Mouse (Mus musculus): ENCODE data around the gene Hoxd12.

Gene Hoxd12

DNA sequence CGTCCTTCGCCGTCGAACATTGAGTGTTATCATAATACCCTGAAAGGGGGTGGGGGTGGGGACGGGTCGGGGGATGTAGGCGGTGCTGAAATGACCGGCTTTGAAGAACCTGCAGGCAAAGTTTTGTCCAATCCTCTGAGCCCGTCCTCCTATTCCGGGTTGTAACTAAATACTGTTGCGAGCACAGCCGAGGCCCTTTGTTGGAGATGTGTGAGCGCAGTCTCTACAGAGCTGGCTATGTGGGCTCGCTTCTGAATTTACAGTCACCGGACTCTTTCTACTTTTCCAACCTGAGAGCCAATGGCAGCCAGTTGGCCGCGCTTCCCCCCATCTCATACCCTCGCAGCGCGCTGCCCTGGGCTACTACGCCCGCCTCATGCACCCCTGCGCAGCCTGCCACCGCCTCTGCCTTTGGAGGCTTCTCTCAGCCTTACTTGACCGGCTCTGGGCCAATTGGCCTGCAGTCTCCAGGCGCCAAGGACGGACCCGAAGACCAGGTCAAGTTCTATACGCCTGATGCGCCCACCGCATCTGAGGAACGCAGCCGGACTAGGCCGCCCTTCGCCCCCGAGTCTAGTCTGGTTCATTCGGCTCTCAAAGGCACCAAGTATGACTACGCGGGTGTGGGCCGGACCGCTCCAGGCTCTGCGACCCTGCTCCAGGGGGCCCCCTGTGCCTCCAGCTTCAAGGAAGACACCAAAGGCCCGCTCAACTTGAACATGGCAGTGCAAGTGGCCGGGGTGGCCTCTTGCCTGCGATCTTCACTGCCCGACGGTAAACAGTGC is at the start of gene Hoxd12:
TSS of gene Hoxd12 (plus strand) at position 133 of the 785 bp plus-strand sequence.
- DNase-seq (ENCODE audit: low read depth, low spot score) = no peak

DNA sequence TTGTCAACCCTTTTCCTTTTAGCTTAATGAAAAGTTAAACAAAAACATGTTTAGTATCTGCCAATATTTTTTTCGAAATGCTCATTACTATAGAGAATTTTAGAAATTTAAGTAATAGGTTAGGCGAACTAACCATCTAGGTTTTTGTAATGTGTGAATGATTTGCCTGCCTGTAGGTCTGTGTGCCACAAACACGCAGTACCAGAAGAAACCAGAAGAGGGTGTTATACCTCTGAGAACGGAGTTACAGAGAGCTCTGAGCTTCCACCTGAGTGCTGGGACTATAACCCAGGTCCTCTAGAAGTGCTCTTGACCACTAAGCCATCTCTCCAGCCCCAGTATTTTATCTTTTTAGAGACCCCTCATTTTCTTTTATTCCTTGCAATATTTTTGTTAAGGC is 39.4 kb upstream of the Hoxd12 start:
- no peak for DNase-seq (ENCODE audit: low read depth, low spot score)

DNA sequence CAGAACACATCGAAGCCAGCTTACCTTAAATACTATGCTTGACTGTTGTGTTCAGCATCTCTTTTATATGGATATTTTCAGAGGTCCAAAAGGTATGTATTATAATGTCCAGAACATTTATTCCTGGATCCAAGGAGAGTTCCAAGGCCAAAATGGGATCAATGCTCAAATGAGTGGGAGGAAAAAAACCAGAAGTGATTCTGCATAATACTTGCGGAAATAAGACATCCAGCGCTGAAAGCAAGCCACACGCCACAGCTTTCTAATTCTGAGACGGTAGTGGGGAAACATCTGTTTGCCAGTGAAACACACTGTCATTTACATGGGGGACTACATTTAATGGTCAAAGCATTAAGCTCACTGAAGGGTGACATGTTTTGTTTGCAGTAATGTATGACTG is 32.4 kb upstream of the Hoxd12 start:
- no peak for DNase-seq (ENCODE audit: low read depth, low spot score)

DNA sequence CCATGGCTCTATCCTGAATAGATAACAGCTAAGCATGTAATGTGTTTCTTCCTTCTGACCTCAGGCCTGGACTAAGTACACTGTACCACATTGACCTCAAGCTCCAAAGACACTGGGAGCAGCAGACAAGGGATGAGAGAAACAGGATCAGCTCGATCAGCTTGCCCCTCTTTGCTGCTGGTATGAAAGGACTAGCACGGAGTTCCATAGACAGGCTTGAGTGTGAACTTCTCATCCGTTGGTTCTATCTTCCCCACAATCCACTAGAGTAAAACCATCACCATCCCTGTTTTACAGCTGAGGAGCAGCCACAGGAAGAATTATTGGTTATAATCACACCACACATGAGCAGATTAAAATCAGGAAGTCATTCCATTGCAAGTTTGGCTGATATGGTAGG is 29.2 kb upstream of the Hoxd12 start:
- DNase-seq (ENCODE audit: low read depth, low spot score) = no peak

DNA sequence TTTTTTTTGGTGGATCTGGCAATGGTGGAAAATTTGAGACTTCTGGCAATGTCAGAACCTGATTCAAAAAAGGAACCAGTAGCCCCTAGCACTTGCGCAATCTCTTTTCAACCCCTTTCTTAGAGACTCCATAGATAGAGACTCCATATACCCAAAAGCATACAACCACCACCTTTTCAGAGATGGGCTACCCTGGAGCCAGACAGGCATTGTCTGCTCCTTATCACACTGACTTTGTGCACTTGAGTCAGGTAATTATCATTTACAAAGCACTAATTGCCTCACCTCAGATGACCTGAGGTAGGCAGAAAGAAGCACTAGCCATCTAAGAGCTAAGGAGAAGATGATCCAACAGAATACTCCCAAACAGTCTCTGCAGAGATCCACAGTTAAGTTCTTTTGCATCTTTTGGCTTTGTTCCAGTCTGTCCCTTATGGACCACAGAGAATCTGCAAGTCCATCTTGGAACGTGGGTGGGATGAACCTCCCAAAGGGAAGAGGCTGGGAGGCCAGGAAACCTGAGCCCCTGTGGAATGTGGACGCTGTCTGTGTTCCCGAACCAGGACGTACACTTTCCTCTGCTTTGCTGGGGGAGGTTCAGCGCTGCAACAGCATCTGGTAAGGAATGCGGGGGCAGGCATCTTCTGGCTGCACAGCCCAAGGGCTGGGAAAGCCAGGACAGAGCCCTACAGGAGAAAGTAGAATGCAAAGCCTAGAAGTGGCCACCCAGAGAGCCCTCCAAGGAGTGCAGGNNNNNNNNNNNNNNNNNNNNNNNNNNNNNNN is 27.5 kb upstream of the Hoxd12 start:
- no peak for DNase-seq (ENCODE audit: low read depth, low spot score)

DNA sequence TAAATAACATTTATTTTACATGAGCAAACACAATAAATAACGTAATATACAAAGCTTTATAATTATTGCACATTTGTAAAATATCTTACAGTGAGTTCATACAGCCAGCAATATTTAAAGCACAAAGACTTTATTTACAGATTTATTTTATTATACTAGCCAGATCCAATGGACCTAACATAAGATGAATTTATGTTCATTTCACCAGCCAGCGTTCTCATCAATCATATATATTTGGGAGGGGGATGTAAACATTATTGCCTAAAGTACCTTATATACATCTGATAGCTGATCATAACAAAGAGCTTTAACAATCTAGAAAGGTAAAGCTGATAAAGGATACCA is 21.8 kb upstream of the Hoxd12 start:
- DNase-seq (ENCODE audit: low read depth, low spot score) = no peak

DNA sequence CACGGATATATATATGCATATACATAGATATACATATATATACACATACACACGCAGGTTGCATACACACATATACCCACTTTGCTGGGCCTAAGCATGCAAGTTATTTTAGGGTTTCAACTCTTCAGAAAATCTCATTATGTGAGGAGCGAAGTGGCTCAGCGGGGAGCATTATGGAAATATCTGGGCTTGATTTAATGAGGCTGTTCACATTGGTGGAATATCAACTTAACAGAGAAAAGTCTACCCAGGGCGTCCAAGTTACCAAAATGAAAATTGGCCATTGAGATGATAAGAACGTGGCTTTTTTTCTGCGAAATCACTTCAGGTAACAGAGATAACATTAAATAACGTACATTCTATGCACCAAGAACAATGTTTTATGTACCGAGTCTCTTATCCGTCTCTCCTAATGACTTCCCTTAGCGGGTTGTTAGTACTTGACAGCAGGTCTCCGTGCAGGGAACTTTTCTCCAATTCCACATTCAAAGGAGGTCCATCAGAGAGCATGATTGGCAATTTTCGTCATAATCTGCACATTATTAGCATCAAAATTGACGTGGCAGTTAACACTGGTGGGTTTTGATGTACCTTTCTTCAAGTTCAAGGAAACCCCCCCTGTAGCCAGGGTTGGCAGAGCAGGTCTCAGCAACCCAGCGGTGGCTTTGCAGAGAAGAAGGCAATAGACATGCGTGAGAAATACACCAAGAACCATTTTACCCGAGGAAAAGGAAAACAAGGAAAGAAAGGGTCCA is 20.9 kb upstream of the Hoxd12 start:
- DNase-seq (ENCODE audit: low read depth, low spot score) = no peak

DNA sequence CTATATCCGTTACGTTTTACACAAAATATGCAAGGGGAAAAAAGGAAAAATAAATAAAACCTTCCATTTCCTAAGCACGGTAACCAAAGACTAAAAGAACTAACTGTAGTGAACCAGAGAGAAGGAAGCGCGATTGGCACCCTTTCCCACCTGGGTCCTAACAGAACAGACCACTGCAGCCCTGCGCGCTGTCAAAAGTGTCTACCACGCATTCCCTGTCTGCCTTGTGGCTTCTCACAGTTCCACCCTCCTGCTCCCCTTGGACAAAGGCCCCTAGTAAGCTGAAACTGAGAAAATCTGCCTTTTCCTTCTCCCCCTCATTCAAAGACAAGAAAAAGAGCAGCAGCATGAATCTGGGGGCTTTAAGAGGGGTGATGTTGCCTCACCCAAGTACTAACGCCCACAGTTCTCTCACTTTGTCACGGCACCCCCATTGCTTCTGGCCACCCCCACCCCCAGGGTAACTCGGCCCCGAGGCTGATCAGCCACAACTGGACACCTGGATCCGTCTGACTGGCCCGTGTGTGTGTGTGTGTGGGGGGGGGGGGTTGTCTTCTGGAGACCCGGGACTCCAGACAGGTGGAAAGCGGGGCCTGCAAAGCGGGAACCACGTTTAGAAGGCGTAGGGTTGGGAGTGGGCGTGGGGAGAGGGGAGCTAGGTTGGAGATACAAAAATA is 19.9 kb upstream of the Hoxd12 start:
- DNase-seq (ENCODE audit: low read depth, low spot score) = no peak

DNA sequence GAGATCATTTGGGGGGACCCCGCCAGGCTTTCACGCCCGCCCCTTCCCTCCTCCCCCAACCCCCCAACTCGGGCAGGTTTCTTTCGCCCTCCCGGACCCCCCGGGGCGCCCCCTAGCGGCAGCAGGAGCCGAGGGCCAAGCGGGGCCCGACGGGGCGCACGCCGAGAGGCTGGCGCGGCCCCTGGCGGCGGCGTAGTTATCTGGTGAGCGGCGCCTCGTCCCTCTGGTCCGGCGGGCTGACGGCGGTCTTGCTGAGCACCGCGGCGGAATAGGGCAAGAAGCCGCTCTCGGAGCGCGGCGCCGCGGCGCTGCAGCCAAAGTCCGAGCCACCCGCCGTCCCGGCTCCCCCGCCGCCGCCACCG is 19.4 kb upstream of the Hoxd12 start:
- no peak for DNase-seq (ENCODE audit: low read depth, low spot score)

DNA sequence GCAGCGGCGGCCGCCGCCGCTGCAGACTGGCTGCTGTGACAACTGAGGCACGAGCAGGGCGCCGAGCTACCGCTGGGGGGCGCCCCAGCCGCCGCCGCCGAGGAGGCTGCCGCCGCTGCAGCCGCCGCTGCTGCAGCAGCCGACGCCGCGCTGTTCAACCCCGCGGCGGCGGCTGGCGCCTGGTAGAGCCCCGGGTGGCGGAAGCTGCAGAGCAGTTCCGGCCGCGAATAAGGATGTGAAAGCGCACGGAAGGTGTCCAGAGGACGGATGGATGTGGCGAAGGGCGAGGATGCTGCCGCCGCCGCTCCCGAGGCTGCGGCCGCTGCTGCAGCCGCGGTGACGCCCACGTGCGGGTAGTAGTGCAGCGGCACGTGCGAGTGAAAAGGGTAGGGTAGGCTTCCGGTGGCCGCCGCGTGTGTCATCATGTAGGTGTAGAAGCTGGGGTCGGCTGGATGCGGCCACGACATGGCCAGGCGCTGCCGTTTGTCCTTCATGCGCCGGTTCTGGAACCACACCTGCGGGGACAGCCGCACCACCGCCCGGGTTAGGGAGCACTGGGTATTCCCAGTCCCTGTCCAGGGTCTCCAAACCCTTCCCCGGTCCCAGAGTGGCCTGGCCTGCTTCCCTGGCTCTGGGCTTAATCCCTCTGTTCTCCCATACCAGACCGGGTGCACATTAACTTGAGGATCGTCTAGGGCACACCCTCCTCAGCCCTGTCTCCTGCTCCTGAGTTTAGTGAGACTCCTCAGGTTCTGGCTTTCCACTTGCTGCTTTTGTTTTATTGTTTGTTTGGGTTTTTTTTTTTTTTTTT is 18.8 kb upstream of the Hoxd12 start:
- DNase-seq (ENCODE audit: low read depth, low spot score) = no peak

DNA sequence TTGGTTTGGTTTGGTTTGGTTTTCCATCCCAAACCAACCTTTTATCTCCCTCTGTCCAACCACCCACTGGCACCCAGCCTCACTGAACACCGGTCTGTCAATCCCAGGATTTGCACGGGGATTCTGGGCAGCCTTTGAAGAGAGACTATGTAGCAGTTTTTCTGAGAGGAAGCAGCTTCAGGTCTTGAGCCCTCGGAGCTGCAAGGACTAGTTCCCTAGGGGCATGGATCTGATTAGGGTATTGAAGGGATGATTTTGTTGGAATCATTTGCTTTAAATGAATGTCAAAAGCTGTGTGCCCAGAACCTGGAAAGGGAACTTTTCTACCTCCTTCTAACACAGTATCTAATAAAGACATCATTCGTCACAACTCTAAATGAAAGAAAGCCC is 18.2 kb upstream of the Hoxd12 start:
- no peak for DNase-seq (ENCODE audit: low read depth, low spot score)

DNA sequence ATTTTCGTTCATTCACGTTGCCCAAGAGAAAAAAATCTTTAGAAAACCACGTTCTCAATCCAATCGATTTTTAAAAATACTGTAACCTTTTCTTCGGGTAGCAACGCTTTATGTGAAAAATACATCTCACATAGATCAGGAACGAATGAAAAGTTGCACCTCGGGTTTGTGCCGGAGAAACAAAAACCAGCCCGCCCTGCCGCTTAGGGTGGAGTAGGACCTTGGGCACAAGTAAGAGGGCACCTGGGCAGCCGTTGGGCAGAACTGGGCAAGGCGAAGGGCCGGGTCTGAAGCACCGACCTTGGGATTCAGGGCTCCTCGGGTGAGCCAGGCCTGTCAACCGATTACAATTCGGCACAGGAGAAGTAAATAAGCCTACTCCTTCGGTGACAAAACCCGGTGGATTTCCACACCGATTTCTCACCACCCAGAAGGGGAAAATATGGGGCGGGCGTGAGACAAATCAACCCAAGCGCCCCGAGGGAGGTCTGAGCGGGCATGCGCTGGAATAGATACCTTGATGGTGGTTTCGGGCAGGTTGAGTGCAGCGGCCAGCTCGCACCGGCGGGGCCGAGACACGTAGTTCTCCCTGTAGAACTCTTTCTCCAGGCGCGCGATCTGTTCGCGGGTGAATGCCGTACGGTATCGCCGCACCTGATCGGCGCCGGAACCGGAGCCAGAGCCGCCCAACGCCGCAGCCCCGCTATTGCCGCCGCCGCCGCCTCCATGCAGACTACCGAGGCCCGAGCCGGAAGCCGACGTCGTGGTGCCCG is 17.4 kb upstream of the Hoxd12 start:
- no peak for DNase-seq (ENCODE audit: low read depth, low spot score)

DNA sequence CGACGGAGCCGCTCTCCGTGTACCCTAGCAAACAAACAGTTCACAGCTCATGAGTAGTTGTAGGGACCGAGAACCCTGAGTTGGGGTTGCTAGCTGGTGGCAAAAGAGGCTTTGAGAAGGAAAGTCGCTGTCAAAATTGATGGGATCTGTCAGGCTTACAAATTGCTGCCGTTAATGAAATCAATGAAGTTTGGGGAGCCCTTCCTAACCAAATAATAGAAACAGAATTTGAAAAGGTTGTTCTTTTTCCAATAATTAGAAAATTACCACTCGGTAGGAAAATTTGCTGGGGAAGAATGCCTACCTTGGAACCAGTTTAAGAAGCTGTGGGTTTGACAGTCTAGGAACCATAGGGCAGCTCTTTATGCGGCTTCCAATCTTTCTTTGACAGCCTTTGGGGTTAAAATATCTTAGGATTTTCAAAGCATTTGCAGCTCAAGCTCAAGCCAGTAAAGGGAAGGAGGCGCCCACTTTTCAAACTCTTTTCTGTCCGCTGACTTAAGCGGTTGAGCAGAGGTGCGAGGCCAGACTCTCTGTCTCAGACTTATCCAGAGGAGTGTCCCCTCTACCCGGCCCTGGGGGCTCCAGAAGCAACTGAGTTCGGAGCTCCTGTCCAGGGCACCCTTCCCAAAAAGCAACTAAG is 16.7 kb upstream of the Hoxd12 start:
- DNase-seq (ENCODE audit: low read depth, low spot score) = no peak

DNA sequence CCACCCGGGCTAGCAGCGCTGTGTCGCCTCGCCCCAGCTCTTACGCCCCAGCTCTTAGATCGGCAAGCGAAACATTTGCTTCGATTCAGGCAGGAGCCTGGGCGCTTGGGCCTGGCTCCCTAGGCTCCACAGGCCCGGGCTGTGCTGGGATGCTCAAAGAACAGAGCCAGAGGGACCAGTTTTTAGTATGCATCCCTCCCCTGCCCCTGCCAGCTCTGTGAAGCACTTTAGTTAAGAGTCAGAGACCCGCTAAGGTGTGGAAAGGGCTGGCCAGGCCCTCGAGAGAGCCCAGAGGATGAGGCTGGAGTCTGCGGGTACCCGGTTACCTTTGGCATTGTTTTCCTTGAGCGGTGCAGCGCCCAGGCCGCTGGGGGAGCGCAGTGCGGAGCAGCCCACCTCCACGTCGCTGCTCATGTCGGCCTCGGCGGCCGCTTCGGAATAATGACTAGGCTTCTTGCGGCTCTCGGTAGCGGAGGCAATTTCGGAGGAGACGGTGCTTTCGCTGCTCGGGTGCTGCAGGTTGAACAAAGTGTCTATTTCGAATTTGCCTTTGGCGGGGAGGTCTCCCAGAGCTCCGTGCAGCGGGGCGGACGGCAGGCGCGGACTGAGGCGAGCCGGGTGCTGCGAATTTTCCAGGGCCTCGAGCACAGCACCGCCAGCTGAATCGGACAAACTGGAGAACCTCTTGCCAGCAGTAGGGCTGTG is 16.0 kb upstream of the Hoxd12 start:
- no peak for DNase-seq (ENCODE audit: low read depth, low spot score)

DNA sequence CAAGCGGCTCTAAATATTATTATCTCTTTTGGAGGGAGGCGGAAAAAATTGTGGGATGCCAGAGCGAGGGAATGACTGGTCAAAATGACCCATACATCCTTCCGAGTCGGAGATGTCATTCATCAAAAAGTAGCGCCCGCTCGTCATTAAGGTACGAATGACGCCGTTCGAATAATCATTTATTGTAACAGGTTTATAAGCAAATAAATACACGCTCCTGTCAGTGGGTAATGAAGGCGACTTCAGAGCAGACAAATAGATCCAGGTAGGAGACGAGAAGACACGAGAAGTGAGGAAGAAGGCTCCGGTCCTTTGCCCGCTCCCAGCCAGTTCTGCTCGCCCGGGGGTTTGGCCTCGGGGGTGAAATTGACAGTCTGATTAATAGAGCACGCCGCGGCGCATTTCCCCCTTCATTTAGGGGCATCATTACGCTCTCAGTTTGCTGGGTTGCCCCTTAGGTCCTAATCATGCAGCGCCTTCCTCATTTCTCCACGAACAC is 15.3 kb upstream of the Hoxd12 start, which contains the start of gene Evx2:
TSS of gene Evx2 (minus strand) at position 51 of the 499 bp plus-strand sequence.
- DNase-seq (ENCODE audit: low read depth, low spot score) = no peak

DNA sequence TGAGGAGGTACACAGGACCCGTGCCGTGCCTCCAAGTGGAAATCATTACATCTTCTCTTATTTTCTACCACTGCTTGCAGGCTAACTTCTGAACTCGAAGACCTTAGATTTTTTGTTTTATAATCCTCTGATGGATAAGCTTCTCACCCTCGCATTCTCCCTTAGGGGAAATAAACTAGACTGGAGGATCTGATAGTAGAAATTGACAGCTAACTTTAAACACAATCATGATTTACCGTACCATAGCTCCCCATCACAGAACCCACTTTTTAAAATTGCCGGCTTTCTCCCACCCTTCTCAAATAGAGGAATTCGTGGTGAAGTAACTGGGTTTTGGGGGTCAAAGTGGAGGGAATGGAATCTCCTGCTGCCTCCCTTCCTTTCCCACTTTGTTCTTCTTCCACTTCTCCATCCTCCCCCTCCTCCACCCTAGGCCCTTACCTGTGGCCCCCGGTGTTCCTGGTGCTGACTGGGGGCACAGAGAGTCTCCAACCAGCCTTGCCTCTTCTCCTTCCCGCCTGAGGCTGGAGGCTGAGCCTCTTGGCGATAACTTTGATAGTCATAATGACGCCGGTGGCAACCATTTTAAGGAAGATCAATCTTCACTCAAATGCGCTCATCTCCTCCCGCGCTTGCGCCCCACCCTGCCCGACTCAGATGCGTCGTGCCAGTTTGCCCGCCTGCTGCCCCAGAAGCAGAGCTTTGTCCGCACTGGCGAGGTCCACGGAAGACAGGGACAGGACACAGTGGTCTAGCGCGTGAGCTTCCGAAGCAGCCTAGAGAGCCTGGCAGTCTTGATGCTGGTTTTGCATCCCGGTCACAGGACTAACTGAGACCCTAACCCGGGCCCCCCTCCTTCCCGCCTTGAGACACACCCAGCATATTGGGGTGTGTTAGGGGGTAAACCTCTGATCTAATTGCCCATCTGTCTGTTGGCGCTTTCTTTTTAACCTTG is 14.1 kb upstream of the Hoxd12 start:
- DNase-seq (ENCODE audit: low read depth, low spot score) = no peak

DNA sequence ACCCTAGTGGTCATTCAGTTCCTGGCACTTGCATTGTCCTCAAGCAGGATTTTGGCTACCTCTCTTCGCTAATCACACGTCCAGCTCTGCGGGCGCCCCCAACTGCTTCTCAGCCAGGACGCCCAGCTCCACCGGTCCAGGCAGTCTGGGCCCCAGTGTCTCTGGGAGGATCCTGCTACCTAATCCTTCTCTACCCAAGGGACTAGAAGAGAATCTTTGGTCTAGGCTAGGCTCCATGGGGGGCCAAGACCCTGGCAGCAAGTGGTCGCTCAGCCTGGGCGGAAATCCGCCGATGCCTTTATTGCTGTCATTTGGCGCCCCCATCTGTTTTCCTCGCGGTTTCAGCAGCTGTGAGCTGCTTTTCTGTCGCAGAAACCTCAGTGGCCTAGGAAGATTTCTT is 13.1 kb upstream of the Hoxd12 start:
- no peak for DNase-seq (ENCODE audit: low read depth, low spot score)
